Mouse (Mus musculus) lung, embryonic 16.5 days (tissue): Measurements from ENCODE around the gene Traf3ip3. TPM values are rescaled to one million over a fixed set of nuclear protein-coding genes. Genes with fewer than 3 reads are reported as not detected.

Experiments used
- ATAC-seq: fragments of 200-750 bp; cut with Nextera tagmentation; 2 replicates; pipeline ENCODE4 v1.8.0; 2017; ENCODE audit warnings: low read depth, mild to moderate bottlenecking, moderate library complexity
- H3K27ac ChIP-seq: fragments of 300-500 bp; sonication (generic); 2 replicates; pipeline ENCODE4 v1.5.1; 2014; ENCODE audit warnings: mild to moderate bottlenecking, control low read depth, low read length
- H3K27me3 ChIP-seq: fragments of 300-500 bp; sonication (generic); 2 replicates; pipeline ENCODE4 v1.6.1; 2014; ENCODE audit warnings: low read depth, low read length, mixed read lengths; ENCODE audit not compliant: control insufficient read depth, insufficient read depth
- H3K36me3 ChIP-seq: fragments of 300-500 bp; sonication (generic); 2 replicates; pipeline ENCODE4 v1.6.1; 2014; ENCODE audit warnings: low read length; ENCODE audit not compliant: control insufficient read depth, insufficient read depth
- H3K4me1 ChIP-seq: fragments of 300-500 bp; sonication (generic); replicated peaks from 2 replicates; pipeline ENCODE4 v1.6.1; 2014; ENCODE audit warnings: low read length, mixed read lengths; ENCODE audit not compliant: control insufficient read depth, insufficient read depth
- H3K4me2 ChIP-seq: fragments of 300-500 bp; sonication (generic); 2 replicates; pipeline ENCODE4 v1.6.1; 2014; ENCODE audit warnings: low read depth, low read length, control low read depth
- H3K4me3 ChIP-seq: fragments of 300-500 bp; sonication (generic); 2 replicates; pipeline ENCODE4 v1.5.1; 2014; ENCODE audit warnings: mild to moderate bottlenecking, low read length, control low read depth
- H3K9ac ChIP-seq: fragments of 300-500 bp; sonication (generic); 2 replicates; pipeline ENCODE4 v1.6.1; 2014; ENCODE audit warnings: low read length, control low read depth
- H3K9me3 ChIP-seq: fragments of 300-500 bp; sonication (generic); 2 replicates; pipeline ENCODE4 v1.6.1; 2016; ENCODE audit warnings: low read length; ENCODE audit not compliant: control insufficient read depth
- WGBS: fragments of 180-500 bp; shearing (Covaris S2); extraction: QIAGEN DNeasy Blood & Tissue Kit; methylation state at CpG from one replicate; pipeline ENCODE4 v1.1.7; 2014; 5-methylcytosine and 5-hydroxymethylcytosine counted together
- polyA plus RNA-seq: library from polyadenylated mRNA; unstranded; fragments of >200 nt; fragmentation: Nextera tagmentation; extraction: Ambion mirVana; gene quantifications from 2 replicates; pipeline ENCODE4 v1.2.1, GENCODE M21; 2015

The Traf3ip3 gene
- polyA plus RNA-seq, 1 experiment from 2014 or later: 3.2 TPM

GRCm38 (mm10) chr1:193142517-193143062, 58.9 kb downstream of the Traf3ip3 start:
- Histone ChIP-seq H3K4me3 (no peak overlapping the region), H3K4me2 (no peak overlapping the region), H3K27ac (no peak overlapping the region), H3K36me3 (no peaks in the 10 kb centered on the region), H3K9ac (no peak overlapping the region), H3K4me1 (no peaks in the 10 kb centered on the region), H3K9me3 (no peaks in the 10 kb centered on the region), H3K27me3 (no peaks in the 10 kb centered on the region)
- ATAC-seq: no peak
- 71% methylated on average over 8 of the region's 8 CpGs for WGBS

- no peak overlapping the region for H3K4me3 ChIP-seq
- no peaks in the 10 kb centered on the region for H3K4me1 ChIP-seq
- no peak overlapping the region for H3K9ac ChIP-seq
- no peak overlapping the region for H3K27ac ChIP-seq
- H3K36me3 ChIP-seq: no peaks in the 10 kb centered on the region
- no peaks in the 10 kb centered on the region for H3K9me3 ChIP-seq
- 63% methylated on average over 7 of the region's 7 CpGs for WGBS
- H3K27me3 ChIP-seq: no peaks in the 10 kb centered on the region
- ATAC-seq: no peak
- no peak overlapping the region for H3K4me2 ChIP-seq
These were observed 60.4 kb downstream of the Traf3ip3 start for GRCm38 (mm10) chr1:193141118-193141517.

- Histone ChIP-seq H3K27me3 (no peaks in the 10 kb centered on the region), H3K27ac (no peak overlapping the region), H3K4me3 (no peak overlapping the region), H3K4me2 (no peak overlapping the region), H3K4me1 (no peaks in the 10 kb centered on the region), H3K9me3 (no peaks in the 10 kb centered on the region), H3K9ac (no peak overlapping the region), H3K36me3 (no peaks in the 10 kb centered on the region)
- no peak for ATAC-seq
- 26% methylated on average over 3 of the region's 3 CpGs for WGBS
These were observed 62.8 kb downstream of the Traf3ip3 start for GRCm38 (mm10) chr1:193138669-193139068.

GRCm38 (mm10) chr1:193138087-193138486, 63.4 kb downstream of the Traf3ip3 start:
- peak; percentile 26 for ATAC-seq
- no peaks in the 10 kb centered on the region for H3K4me1 ChIP-seq
- WGBS: 14% methylated on average over 7 of the region's 7 CpGs
- H3K9ac ChIP-seq: no peak overlapping the region
- H3K27me3 ChIP-seq: no peaks in the 10 kb centered on the region
- H3K9me3 ChIP-seq: no peaks in the 10 kb centered on the region
- no peak overlapping the region for H3K27ac ChIP-seq
- H3K36me3 ChIP-seq: no peaks in the 10 kb centered on the region
- no peak overlapping the region for H3K4me3 ChIP-seq
- H3K4me2 ChIP-seq: no peak overlapping the region

- Histone ChIP-seq H3K9ac (no peak overlapping the region), H3K36me3 (no peaks in the 10 kb centered on the region), H3K9me3 (no peaks in the 10 kb centered on the region), H3K27ac (no peak overlapping the region), H3K4me1 (peaks cover 9% of the 10 kb centered on the region), H3K27me3 (no peaks in the 10 kb centered on the region), H3K4me2 (no peak overlapping the region), H3K4me3 (no peak overlapping the region)
- no peak for ATAC-seq
- WGBS: 87% methylated on average over 1 of the region's 1 CpGs
These were observed 67.8 kb downstream of the Traf3ip3 start for GRCm38 (mm10) chr1:193133726-193134125.

- H3K4me2 ChIP-seq: no peak overlapping the region
- H3K27ac ChIP-seq: no peak overlapping the region
- no peaks in the 10 kb centered on the region for H3K27me3 ChIP-seq
These were observed 69.1 kb downstream of the Traf3ip3 start for GRCm38 (mm10) chr1:193132385-193132784.

GRCm38 (mm10) chr1:193131311-193131948, 70.1 kb downstream of the Traf3ip3 start:
- ATAC-seq: no peak
- 52% methylated on average over 6 of the region's 6 CpGs for WGBS
- H3K27me3 ChIP-seq: no peaks in the 10 kb centered on the region

More at GRCm38 (mm10) chr1:193132385-193132784, 69.1 kb downstream of the Traf3ip3 start:
- Histone ChIP-seq H3K9ac (no peak overlapping the region), H3K4me3 (no peak overlapping the region), H3K4me1 (peaks cover 9% of the 10 kb centered on the region), H3K36me3 (peaks cover 2% of the 10 kb centered on the region; the same call in 1 of the 2 replicates), H3K9me3 (no peaks in the 10 kb centered on the region)
- no peak for ATAC-seq

GRCm38 (mm10) chr1:193130839-193131238, 70.7 kb downstream of the Traf3ip3 start:
- no peaks in the 10 kb centered on the region for H3K27me3 ChIP-seq
- H3K9ac ChIP-seq: no peak overlapping the region
- no peaks in the 10 kb centered on the region for H3K9me3 ChIP-seq
- peaks cover 6% of the 10 kb centered on the region for H3K36me3 ChIP-seq
- no peak overlapping the region for H3K27ac ChIP-seq
- H3K4me3 ChIP-seq: no peak overlapping the region
- no peak for ATAC-seq
- H3K4me1 ChIP-seq: peaks cover 9% of the 10 kb centered on the region
- 61% methylated on average over 8 of the region's 8 CpGs for WGBS
- H3K4me2 ChIP-seq: peak overlapping the region; percentile 59

More at GRCm38 (mm10) chr1:193131311-193131948, 70.1 kb downstream of the Traf3ip3 start:
- H3K4me2 ChIP-seq: no peak overlapping the region
- no peak overlapping the region for H3K27ac ChIP-seq
- peaks cover 9% of the 10 kb centered on the region for H3K4me1 ChIP-seq
- no peak overlapping the region for H3K4me3 ChIP-seq
- H3K9ac ChIP-seq: no peak overlapping the region
- no peaks in the 10 kb centered on the region for H3K9me3 ChIP-seq
- H3K36me3 ChIP-seq: peaks cover 6% of the 10 kb centered on the region

- ATAC-seq: peak; percentile 34; the same call in 1 of the 2 replicates
- no peak overlapping the region for H3K27ac ChIP-seq
- 24% methylated on average over 11 of the region's 11 CpGs for WGBS
- peak overlapping the region; percentile 48 for H3K9ac ChIP-seq
- peak overlapping the region; percentile 59 for H3K4me2 ChIP-seq
- no peaks in the 10 kb centered on the region for H3K9me3 ChIP-seq
- H3K4me1 ChIP-seq: peaks cover 9% of the 10 kb centered on the region
- H3K27me3 ChIP-seq: no peaks in the 10 kb centered on the region
- peak overlapping the region; percentile 92 for H3K4me3 ChIP-seq
- H3K36me3 ChIP-seq: peaks cover 6% of the 10 kb centered on the region
These were observed 71.1 kb downstream of the Traf3ip3 start for GRCm38 (mm10) chr1:193130456-193130825.
